Mouse (Mus musculus): ENCODE measurements around the gene Zfp260. TPM values are rescaled to one million over a fixed set of nuclear protein-coding genes. Genes with fewer than 3 reads are reported as not detected.
A peak's percentile ranks its signal among the peaks of the same experiment; 100 is the strongest.
"Not testable (repeated sequence)": the region's sequence is repeated elsewhere in the genome, so short reads cannot be mapped to it uniquely, and the experiment has no call there.

Zfp260 gene
- polyA plus RNA-seq, 1 experiment from 2014 or later: 127 TPM

DNA sequence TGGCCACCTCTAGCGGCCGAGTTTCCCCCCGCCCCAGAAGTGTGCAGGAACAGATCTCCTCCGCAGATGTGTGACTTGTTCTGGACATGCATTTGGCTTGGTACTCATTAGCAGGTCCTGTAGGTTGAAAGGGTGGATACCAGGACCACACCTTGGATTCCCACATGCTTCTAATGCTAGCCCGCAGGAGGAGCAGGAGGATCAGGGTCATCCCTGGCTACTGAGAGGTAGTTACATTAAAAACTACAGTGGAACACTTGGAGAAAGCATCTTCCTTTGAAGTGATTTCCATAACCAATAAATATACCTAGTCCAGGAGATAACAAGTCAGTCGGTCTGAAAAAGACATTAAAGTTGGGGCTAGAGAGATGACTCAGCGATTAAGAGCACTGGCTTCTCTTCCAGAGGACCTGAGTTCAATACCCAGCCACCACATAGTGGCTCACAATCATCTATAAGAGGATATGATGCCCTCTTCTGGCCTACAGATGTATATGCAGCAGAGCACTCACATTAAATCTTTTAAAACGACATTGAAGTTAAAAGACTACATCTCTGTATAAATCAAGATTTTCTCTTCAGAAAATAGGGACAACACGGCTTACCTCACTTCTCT, 3.5 kb upstream of the Zfp260 start:
- H3K4me3 ChIP-seq: peak overlapping the region; percentile 80
- H3K36me3 ChIP-seq (replicated peaks): peaks cover 15% of the 10 kb centered on the region
- peaks cover 35% of the 10 kb centered on the region for H3K4me1 ChIP-seq
- DNase-seq (ENCODE audit: low spot score): peak; percentile 16
- H3K27ac ChIP-seq (replicated peaks): peak overlapping the region; percentile 92
- WGBS: 9% methylated on average over 9 of the region's 9 CpGs
- peaks cover 3% of the 10 kb centered on the region; the same call in 1 of the 2 replicates for H3K9me3 ChIP-seq
- H3K27me3 ChIP-seq (replicated peaks; ENCODE audit: low read depth, poor library complexity, severe bottlenecking): no peaks in the 10 kb centered on the region

DNA sequence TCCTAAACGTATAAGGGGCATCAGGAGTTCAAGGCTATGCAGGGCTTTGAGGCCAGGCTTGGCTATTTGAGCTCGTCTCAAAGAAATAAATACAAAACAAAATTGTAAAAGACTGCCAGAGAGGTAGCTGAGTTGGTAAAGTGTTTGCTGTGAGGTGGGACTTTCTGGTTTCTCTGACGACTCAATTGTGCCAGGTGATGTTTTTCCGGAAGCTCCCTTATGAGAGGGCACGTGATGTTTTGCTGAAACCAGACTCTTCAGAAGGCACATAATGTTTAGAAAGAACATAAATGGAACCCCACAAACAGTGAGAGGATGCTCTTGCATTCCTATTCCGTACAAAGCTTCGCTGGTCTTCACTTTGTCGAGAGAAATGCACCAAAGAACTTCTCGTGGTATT, 1.9 kb upstream of the Zfp260 start:
- Histone ChIP-seq H3K9me3 (no peaks in the 10 kb centered on the region), H3K27me3 (replicated peaks; ENCODE audit: low read depth, poor library complexity, severe bottlenecking) (no peaks in the 10 kb centered on the region), H3K27ac (replicated peaks) (no peak overlapping the region), H3K4me3 (no peak overlapping the region), H3K4me1 (peaks cover 35% of the 10 kb centered on the region), H3K36me3 (replicated peaks) (peaks cover 9% of the 10 kb centered on the region)
- 88% methylated on average over 9 of the region's 9 CpGs for WGBS
- DNase-seq (ENCODE audit: low spot score): no peak

- peak overlapping the region; percentile 97 for H3K27ac ChIP-seq (replicated peaks)
These were observed 610 bp upstream of the Zfp260 start for GRCm38 (mm10) chr7:30093918-30094415.

DNA sequence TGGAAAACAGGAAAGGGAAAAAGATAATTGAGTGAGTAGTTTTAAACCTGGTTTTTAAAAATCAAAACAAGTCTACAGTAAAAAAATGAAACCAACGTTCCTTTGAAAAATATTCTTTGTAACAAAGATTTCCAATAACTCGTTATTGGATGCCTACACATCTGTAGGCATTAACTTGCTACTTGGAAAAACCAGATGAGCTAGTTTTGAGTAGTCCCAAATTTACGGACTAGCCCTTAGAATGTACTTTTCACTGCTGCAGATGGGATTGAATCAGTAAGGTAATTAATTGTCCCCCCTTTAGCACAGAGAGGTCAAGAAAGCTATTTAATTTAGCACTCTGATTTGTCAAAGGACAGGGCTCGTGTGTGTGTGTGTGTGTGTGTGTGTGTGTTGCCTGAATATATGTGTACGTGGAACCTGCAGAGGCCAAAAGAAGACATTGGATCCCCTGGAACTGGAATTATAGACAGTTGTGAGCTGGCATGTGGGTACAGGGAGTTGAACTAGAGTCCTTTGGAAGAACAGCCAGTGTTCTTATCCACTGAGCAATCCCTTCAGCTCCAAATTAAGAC, 1.1 kb downstream of the Zfp260 start:
- WGBS: 19% methylated on average over 5 of the region's 5 CpGs
- Histone ChIP-seq H3K36me3 (replicated peaks) (peaks cover 38% of the 10 kb centered on the region), H3K27me3 (replicated peaks; ENCODE audit: low read depth, poor library complexity, severe bottlenecking) (no peaks in the 10 kb centered on the region), H3K4me3 (peak overlapping the region; percentile 72), H3K27ac (replicated peaks) (peak overlapping the region; percentile 97), H3K4me1 (peaks cover 18% of the 10 kb centered on the region), H3K9me3 (no peaks in the 10 kb centered on the region; the same call in 1 of the 2 replicates)
- DNase-seq (ENCODE audit: low spot score): peak; percentile 30

More at GRCm38 (mm10) chr7:30093918-30094415, 610 bp upstream of the Zfp260 start:
- WGBS: 76% methylated on average over 6 of the region's 6 CpGs
- peak overlapping the region; percentile 72 for H3K4me3 ChIP-seq
- H3K27me3 ChIP-seq (replicated peaks; ENCODE audit: low read depth, poor library complexity, severe bottlenecking): no peaks in the 10 kb centered on the region
- no peaks in the 10 kb centered on the region; the same call in 1 of the 2 replicates for H3K9me3 ChIP-seq
- H3K4me1 ChIP-seq: peaks cover 24% of the 10 kb centered on the region
- H3K36me3 ChIP-seq (replicated peaks): peaks cover 22% of the 10 kb centered on the region
- no peak for DNase-seq (ENCODE audit: low spot score)

- DNase-seq (ENCODE audit: low spot score): no peak
- Histone ChIP-seq H3K4me1 (peaks cover 8% of the 10 kb centered on the region), H3K9me3 (peaks cover 25% of the 10 kb centered on the region), H3K36me3 (replicated peaks) (peaks cover 75% of the 10 kb centered on the region), H3K4me3 (no peak overlapping the region), H3K27ac (replicated peaks) (no peak overlapping the region), H3K27me3 (replicated peaks; ENCODE audit: low read depth, poor library complexity, severe bottlenecking) (no peaks in the 10 kb centered on the region)
- 96% methylated on average over 13 of the region's 13 CpGs for WGBS
These were observed 4.7 kb downstream of the Zfp260 start for GRCm38 (mm10) chr7:30099297-30099696.

- Histone ChIP-seq H3K4me3 (no peak overlapping the region), H3K27ac (replicated peaks) (no peak overlapping the region), H3K4me1 (0 out of 2 replicates have a peak, but pooled peaks cover 1% of the 10 kb centered on the region), H3K9me3 (peaks cover 42% of the 10 kb centered on the region), H3K36me3 (replicated peaks) (peaks cover 6% of the 10 kb centered on the region; the same call in 1 of the 2 replicates), H3K27me3 (replicated peaks; ENCODE audit: low read depth, poor library complexity, severe bottlenecking) (no peaks in the 10 kb centered on the region)
- DNase-seq (ENCODE audit: low spot score): no peak
- WGBS: 93% methylated on average over 5 of the region's 5 CpGs
These were observed 21.5 kb downstream of the Zfp260 start for GRCm38 (mm10) chr7:30116076-30116475.

DNA sequence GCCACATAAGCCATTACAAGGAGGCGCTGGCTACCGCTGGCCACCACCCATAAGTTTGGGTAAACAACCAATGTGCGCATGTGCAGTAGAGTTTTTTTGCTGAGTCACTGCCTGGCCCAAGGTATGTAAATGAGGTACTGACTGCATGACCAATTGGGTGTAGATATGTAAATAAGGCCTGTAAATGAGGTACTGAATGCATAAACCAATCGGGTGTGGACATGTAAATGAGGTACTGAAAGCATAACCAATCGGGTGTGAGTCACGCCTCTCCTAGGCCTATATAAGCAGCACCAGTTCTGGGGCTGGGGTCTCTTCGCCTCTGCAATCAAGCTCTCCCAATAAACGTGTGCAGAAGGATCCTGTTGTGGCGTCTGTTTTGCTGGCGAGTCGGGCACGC, 23.4 kb downstream of the Zfp260 start:
- not testable (repeated sequence) for H3K27ac ChIP-seq (replicated peaks); DNase-seq (ENCODE audit: low spot score)
- 95% methylated on average over 12 of the region's 12 CpGs for WGBS

GRCm38 (mm10) chr7:30121308-30122187, 27.0 kb downstream of the Zfp260 start, which contains the start of gene Zfp382:
Gene Zfp382, plus strand, starts transcription at chr7:30121942.
- Histone ChIP-seq H3K4me1 (peaks cover 16% of the 10 kb centered on the region), H3K9me3 (peaks cover 9% of the 10 kb centered on the region; the same call in 1 of the 2 replicates), H3K27me3 (replicated peaks; ENCODE audit: low read depth, poor library complexity, severe bottlenecking) (no peaks in the 10 kb centered on the region), H3K36me3 (replicated peaks) (peaks cover 13% of the 10 kb centered on the region), H3K27ac (replicated peaks) (peak within 1 kb of the TSS; percentile 86), H3K4me3 (peak within 1 kb of the TSS; percentile 73)
- peak; percentile 95 for DNase-seq (ENCODE audit: low spot score)
- WGBS: 1% methylated on average over 61 of the region's 61 CpGs

More for the DNA sequence above, 23.4 kb downstream of the Zfp260 start:
- Histone ChIP-seq H3K4me1 (peaks cover 15% of the 10 kb centered on the region), H3K9me3 (peaks cover 42% of the 10 kb centered on the region)
- not testable (repeated sequence) for H3K27me3 ChIP-seq (replicated peaks; ENCODE audit: low read depth, poor library complexity, severe bottlenecking); H3K4me3 ChIP-seq; H3K36me3 ChIP-seq (replicated peaks)

- no peak for DNase-seq (ENCODE audit: low spot score)
- Histone ChIP-seq H3K36me3 (replicated peaks) (peaks cover 19% of the 10 kb centered on the region), H3K27me3 (replicated peaks; ENCODE audit: low read depth, poor library complexity, severe bottlenecking) (no peaks in the 10 kb centered on the region), H3K4me3 (peak overlapping the region; percentile 73), H3K4me1 (peaks cover 16% of the 10 kb centered on the region), H3K27ac (replicated peaks) (peak overlapping the region; percentile 86), H3K9me3 (peaks cover 9% of the 10 kb centered on the region; the same call in 1 of the 2 replicates)
- WGBS: 12% methylated on average over 15 of the region's 15 CpGs
These were observed 27.6 kb downstream of the Zfp260 start for GRCm38 (mm10) chr7:30122188-30122530.

- no peaks in the 10 kb centered on the region for H3K27me3 ChIP-seq (replicated peaks; ENCODE audit: low read depth, poor library complexity, severe bottlenecking)
- no peak overlapping the region for H3K27ac ChIP-seq (replicated peaks)
- no peak for DNase-seq (ENCODE audit: low spot score)
- WGBS: 93% methylated on average over 8 of the region's 8 CpGs
- H3K4me1 ChIP-seq: no peaks in the 10 kb centered on the region
- H3K36me3 ChIP-seq (replicated peaks): peaks cover 91% of the 10 kb centered on the region
- peaks cover 14% of the 10 kb centered on the region for H3K9me3 ChIP-seq
- H3K4me3 ChIP-seq: no peak overlapping the region
These were observed 35.3 kb downstream of the Zfp260 start for GRCm38 (mm10) chr7:30129900-30130299.

DNA sequence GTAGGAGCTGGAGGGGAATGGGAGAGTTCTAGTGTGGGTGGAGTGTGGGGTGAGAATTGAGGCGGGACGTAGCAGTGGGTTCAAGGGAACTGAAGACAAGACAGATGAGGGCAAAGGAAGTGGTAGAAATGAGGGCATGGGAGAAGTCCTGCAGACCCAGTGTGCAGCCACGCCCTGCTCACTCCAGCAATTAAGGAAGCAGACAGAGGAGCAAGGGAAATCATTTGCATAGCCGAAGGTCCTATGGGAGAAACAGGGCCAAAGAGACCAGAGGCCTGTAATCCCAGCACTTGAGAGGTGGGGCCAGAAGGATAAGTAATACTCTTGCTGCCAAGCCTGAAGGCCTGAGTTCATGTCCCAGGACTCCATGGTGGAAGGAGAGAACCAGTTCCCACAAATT, 37.8 kb downstream of the Zfp260 start:
- Histone ChIP-seq H3K4me3 (no peak overlapping the region), H3K36me3 (replicated peaks) (peaks cover 93% of the 10 kb centered on the region), H3K27me3 (replicated peaks; ENCODE audit: low read depth, poor library complexity, severe bottlenecking) (no peaks in the 10 kb centered on the region), H3K27ac (replicated peaks) (no peak overlapping the region), H3K9me3 (peaks cover 14% of the 10 kb centered on the region), H3K4me1 (no peaks in the 10 kb centered on the region)
- WGBS: 96% methylated on average over 4 of the region's 4 CpGs
- DNase-seq (ENCODE audit: low spot score): no peak

DNA sequence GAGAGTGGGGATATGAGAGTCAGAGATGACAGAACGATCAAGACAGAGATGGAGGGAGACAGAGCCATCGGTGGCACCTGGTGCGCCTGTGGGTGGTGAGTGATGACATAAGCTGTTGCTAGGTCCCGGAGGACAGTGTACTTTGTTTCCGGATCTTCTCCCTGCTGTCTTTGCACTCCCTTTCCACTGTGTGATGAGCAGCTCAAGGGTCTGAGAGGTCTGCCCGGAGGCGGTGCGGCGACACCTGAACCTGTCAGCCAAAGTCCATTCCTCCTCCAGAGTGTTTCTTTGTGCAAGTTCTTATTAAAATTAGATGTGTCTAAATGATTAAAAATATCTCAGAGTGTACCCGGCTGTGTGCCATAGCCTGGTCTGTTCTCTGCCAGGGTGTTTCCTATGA, 42.2 kb downstream of the Zfp260 start:
- H3K27ac ChIP-seq (replicated peaks): no peak overlapping the region
- no peaks in the 10 kb centered on the region for H3K4me1 ChIP-seq
- DNase-seq (ENCODE audit: low spot score): no peak
- no peak overlapping the region for H3K4me3 ChIP-seq
- 92% methylated on average over 10 of the region's 10 CpGs for WGBS
- H3K36me3 ChIP-seq (replicated peaks): peaks cover 90% of the 10 kb centered on the region
- no peaks in the 10 kb centered on the region for H3K27me3 ChIP-seq (replicated peaks; ENCODE audit: low read depth, poor library complexity, severe bottlenecking)
- H3K9me3 ChIP-seq: peaks cover 17% of the 10 kb centered on the region

Measured in embryonic facial prominence, embryonic 10.5 days (tissue).